Mouse (Mus musculus) midbrain, embryonic 15.5 days (tissue): ENCODE results near the gene Olfr952. TPM values are rescaled to one million over a fixed set of nuclear protein-coding genes. Genes with fewer than 3 reads are reported as not detected.

Source experiments
- ATAC-seq: fragments of 200-750 bp; cut with Nextera tagmentation; replicated peaks from 2 replicates; pipeline ENCODE4 v1.8.0; 2017; ENCODE audit warnings: moderate TSS enrichment
- H3K27ac ChIP-seq: fragments of 300-500 bp; sonication (generic); 2 replicates; pipeline ENCODE4 v1.5.1; 2015; ENCODE audit warnings: mild to moderate bottlenecking, inconsistent platforms
- H3K27me3 ChIP-seq: fragments of 300-500 bp; sonication (generic); replicated peaks from 2 replicates; pipeline ENCODE4 v1.6.1; 2015; ENCODE audit warnings: inconsistent platforms
- H3K36me3 ChIP-seq: fragments of 300-500 bp; sonication (generic); replicated peaks from 2 replicates; pipeline ENCODE4 v1.6.1; 2015; ENCODE audit warnings: inconsistent platforms
- H3K4me1 ChIP-seq: fragments of 300-500 bp; sonication (generic); 2 replicates; pipeline ENCODE4 v1.6.1; 2015; ENCODE audit warnings: inconsistent platforms
- H3K4me2 ChIP-seq: fragments of 300-500 bp; sonication (generic); 2 replicates; pipeline ENCODE4 v1.6.1; 2015; ENCODE audit warnings: inconsistent platforms, mild to moderate bottlenecking, moderate library complexity
- H3K4me3 ChIP-seq: fragments of 300-500 bp; sonication (generic); 2 replicates; pipeline ENCODE4 v1.5.1; 2015; ENCODE audit warnings: mild to moderate bottlenecking, inconsistent platforms
- H3K9ac ChIP-seq: fragments of 300-500 bp; sonication (generic); 2 replicates; pipeline ENCODE4 v1.6.1; 2015; ENCODE audit warnings: mild to moderate bottlenecking, inconsistent platforms
- H3K9me3 ChIP-seq: fragments of 300-500 bp; sonication (generic); 2 replicates; pipeline ENCODE4 v1.6.1; 2016; ENCODE audit warnings: inconsistent platforms
- WGBS: fragments of 180-500 bp; shearing (Covaris S2); methylation state at CpG from one replicate; pipeline ENCODE4 v1.1.7; 2015; ENCODE audit warnings: mixed read lengths; 5-methylcytosine and 5-hydroxymethylcytosine counted together
- polyA plus RNA-seq: library from polyadenylated mRNA; unstranded; fragments of >200 nt; fragmentation: Nextera tagmentation; extraction: Ambion mirVana; gene quantifications from 2 replicates; pipeline ENCODE4 v1.2.1, GENCODE M21; 2015

Olfr952 gene
- not detected in 2 replicates for polyA plus RNA-seq

- Histone ChIP-seq H3K4me2 (no peak within 1 kb of the TSS), H3K4me3 (no peak within 1 kb of the TSS), H3K9me3 (no peaks in the 10 kb centered on the region), H3K4me1 (no peaks in the 10 kb centered on the region), H3K27ac (no peak within 1 kb of the TSS), H3K9ac (no peak within 1 kb of the TSS), H3K27me3 (no peaks in the 10 kb centered on the region), H3K36me3 (no peaks in the 10 kb centered on the region)
- ATAC-seq: no peak
Measured at GRCm38 (mm10) chr9:39427048-39427447, at the start of gene Olfr952. Olfr952 (minus strand) TSS chr9:39427148.

- no peak within 1 kb of the TSS for H3K4me3 ChIP-seq
- H3K36me3 ChIP-seq: no peaks in the 10 kb centered on the region
- H3K9me3 ChIP-seq: no peaks in the 10 kb centered on the region
- no peak within 1 kb of the TSS for H3K9ac ChIP-seq
- H3K27me3 ChIP-seq: no peaks in the 10 kb centered on the region
- 42% methylated on average over 1 of the region's 1 CpGs for WGBS
- ATAC-seq: no peak
- no peak within 1 kb of the TSS for H3K4me2 ChIP-seq
- no peaks in the 10 kb centered on the region for H3K4me1 ChIP-seq
- H3K27ac ChIP-seq: no peak within 1 kb of the TSS
Measured at GRCm38 (mm10) chr9:39471844-39472243, 44.9 kb upstream of the Olfr952 start, which contains the start of gene Olfr955. Olfr955 (minus strand) TSS chr9:39471944.

GRCm38 (mm10) chr9:39456401-39456800 is 29.5 kb upstream of the Olfr952 start, which contains the start of gene Olfr954:
Olfr954 (plus strand) TSS chr9:39456701.
- no peaks in the 10 kb centered on the region for H3K9me3 ChIP-seq
- no peaks in the 10 kb centered on the region for H3K36me3 ChIP-seq
- no peak within 1 kb of the TSS for H3K27ac ChIP-seq
- no peak within 1 kb of the TSS for H3K4me2 ChIP-seq
- H3K9ac ChIP-seq: no peak within 1 kb of the TSS
- H3K4me3 ChIP-seq: no peak within 1 kb of the TSS
- H3K27me3 ChIP-seq: no peaks in the 10 kb centered on the region
- no peak for ATAC-seq
- 89% methylated on average over 6 of the region's 6 CpGs for WGBS
- no peaks in the 10 kb centered on the region for H3K4me1 ChIP-seq

GRCm38 (mm10) chr9:39387110-39387509 is 39.8 kb downstream of the Olfr952 start, which contains the start of gene Olfr951:
Olfr951 (plus strand) TSS chr9:39387410.
- no peaks in the 10 kb centered on the region for H3K9me3 ChIP-seq
- no peaks in the 10 kb centered on the region for H3K4me1 ChIP-seq
- no peak for ATAC-seq
- no peak within 1 kb of the TSS for H3K27ac ChIP-seq
- no peak within 1 kb of the TSS for H3K9ac ChIP-seq
- no peak within 1 kb of the TSS for H3K4me3 ChIP-seq
- no peak within 1 kb of the TSS for H3K4me2 ChIP-seq
- H3K36me3 ChIP-seq: no peaks in the 10 kb centered on the region
- H3K27me3 ChIP-seq: no peaks in the 10 kb centered on the region
- 88% methylated on average over 2 of the region's 2 CpGs for WGBS

Other genes starting within 250 kb of the Olfr952 start
- gene Olfr944, start 225.2 kb downstream of the Olfr952 start, polyA plus RNA-seq: not detected in 2 replicates
- gene Olfr1537, start 177.2 kb downstream of the Olfr952 start, polyA plus RNA-seq: not detected in 2 replicates
- gene Olfr945, start 150.3 kb downstream of the Olfr952 start, polyA plus RNA-seq: not detected in 2 replicates
- not detected in 2 replicates for gene Olfr948, start 101.1 kb downstream of the Olfr952 start, polyA plus RNA-seq
- not detected in 2 replicates for gene Olfr951, start 39.7 kb downstream of the Olfr952 start, polyA plus RNA-seq
- not detected in 2 replicates for gene Olfr954, start 29.6 kb upstream of the Olfr952 start, polyA plus RNA-seq
- gene Olfr955, start 44.8 kb upstream of the Olfr952 start, polyA plus RNA-seq: not detected in 2 replicates
- not detected in 2 replicates for gene Olfr44, start 66.8 kb upstream of the Olfr952 start, polyA plus RNA-seq
- gene Olfr957, start 88.7 kb upstream of the Olfr952 start, polyA plus RNA-seq: not detected in 2 replicates
- gene Olfr958, start 126.9 kb upstream of the Olfr952 start, polyA plus RNA-seq: not detected in 2 replicates
- not detected in 2 replicates for gene Olfr959, start 148.4 kb upstream of the Olfr952 start, polyA plus RNA-seq
- gene AW551984, start 177.3 kb upstream of the Olfr952 start, polyA plus RNA-seq: 172 and 184 TPM in 2 replicates
- not detected in 2 replicates for gene Olfr148, start 183.5 kb upstream of the Olfr952 start, polyA plus RNA-seq
- not detected in 2 replicates for gene Olfr960, start 194.2 kb upstream of the Olfr952 start, polyA plus RNA-seq
- gene Olfr961, start 217.9 kb upstream of the Olfr952 start, polyA plus RNA-seq: not detected in 2 replicates
- gene Olfr963, start 240.1 kb upstream of the Olfr952 start, polyA plus RNA-seq: not detected in 2 replicates